Mouse (Mus musculus) frontal cortex, adult 2 months (tissue): ENCODE results near the gene Utp15. TPM values are rescaled to one million over a fixed set of nuclear protein-coding genes. Genes with fewer than 3 reads are reported as not detected.

Experiments used
- polyA plus RNA-seq: library from polyadenylated mRNA; depleted of rRNA; stranded (reverse); fragments of >200 nt; gene quantifications from 2 replicates; pipeline ENCODE4 v1.2.3, GENCODE M21; 2012; rRNA removed

Gene Utp15
- polyA plus RNA-seq, 1 experiment: 22.4 TPM

Other genes with a start within 250 kb of the Utp15 start
- gene Arhgef28, start 56.6 kb downstream of the Utp15 start, polyA plus RNA-seq: 10.6 and 27.2 TPM in 2 replicates
- 55.8 and 61.4 TPM in 2 replicates for gene Ankra2, start within 50 bp of the Utp15 start, polyA plus RNA-seq
- gene Gm21976, start 16.8 kb upstream of the Utp15 start, polyA plus RNA-seq: not detected in 2 replicates
- gene Btf3, start 54.0 kb upstream of the Utp15 start, polyA plus RNA-seq: 302 and 345 TPM in 2 replicates
- gene Foxd1, start 91.2 kb upstream of the Utp15 start, polyA plus RNA-seq: 0.84 and 1.2 TPM in 2 replicates
- 0.27 and 0.42 TPM in 2 replicates for gene Gm10320, start 229.0 kb upstream of the Utp15 start, polyA plus RNA-seq